Mouse (Mus musculus) midbrain, postnatal 0 days (tissue): ENCODE data around the gene Clnk. TPM values are rescaled to one million over a fixed set of nuclear protein-coding genes. Genes with fewer than 3 reads are reported as not detected.
A peak's percentile ranks its signal among the peaks of the same experiment; 100 is the strongest.

Experiments used
- ATAC-seq: fragments of 200-750 bp; cut with Nextera tagmentation; 2 replicates; pipeline ENCODE4 v1.8.0; 2017; ENCODE audit warnings: moderate number of reproducible peaks, mild to moderate bottlenecking, moderate TSS enrichment, moderate library complexity; ENCODE audit not compliant: low FRiP score
- DNase-seq: peaks from one replicate; pipeline ENCODE4 v3.0.0-alpha.2; 2015; ENCODE audit warnings: low spot score
- H3K27ac ChIP-seq: fragments of 300-500 bp; sonication (generic); 2 replicates; pipeline ENCODE4 v1.5.1; 2014; ENCODE audit warnings: low read depth, mild to moderate bottlenecking, low read length, mixed read lengths
- H3K27me3 ChIP-seq: fragments of 300-500 bp; sonication (generic); 2 replicates; pipeline ENCODE4 v1.6.1; 2014; ENCODE audit warnings: low read length, control low read depth, mixed read lengths; ENCODE audit not compliant: insufficient read depth
- H3K36me3 ChIP-seq: fragments of 300-500 bp; sonication (generic); 2 replicates; pipeline ENCODE4 v1.6.1; 2014; ENCODE audit warnings: low read length, control low read depth, mixed read lengths; ENCODE audit not compliant: insufficient read depth
- H3K4me1 ChIP-seq: fragments of 300-500 bp; sonication (generic); 2 replicates; pipeline ENCODE4 v1.6.1; 2014; ENCODE audit warnings: mild to moderate bottlenecking, control low read depth, antibody characterized with exemption, low read length, mixed read lengths; ENCODE audit not compliant: insufficient read depth
- H3K4me2 ChIP-seq: fragments of 300-500 bp; sonication (generic); 2 replicates; pipeline ENCODE4 v1.6.1; 2014; ENCODE audit warnings: low read depth, mild to moderate bottlenecking, low read length, mixed read lengths; ENCODE audit not compliant: poor library complexity, severe bottlenecking
- H3K4me3 ChIP-seq: fragments of 300-500 bp; sonication (generic); 2 replicates; pipeline ENCODE4 v1.5.1; 2014; ENCODE audit warnings: low read depth, mild to moderate bottlenecking, low read length, moderate library complexity
- H3K9ac ChIP-seq: fragments of 300-500 bp; sonication (generic); replicated peaks from 2 replicates; pipeline ENCODE4 v1.6.1; 2014; ENCODE audit warnings: mild to moderate bottlenecking, low read length, moderate library complexity, mixed read lengths; ENCODE audit not compliant: poor library complexity, severe bottlenecking
- H3K9me3 ChIP-seq: fragments of 300-500 bp; sonication (generic); 2 replicates; pipeline ENCODE4 v1.6.1; 2016; ENCODE audit warnings: low read length, control low read depth
- CTCF ChIP-seq: IDR thresholded peaks from 2 replicates; pipeline ENCODE4 v1.5.1; 2016; ENCODE audit warnings: antibody characterized with exemption, mild to moderate bottlenecking
- WGBS: fragments of 180-500 bp; shearing (Covaris S2); extraction: QIAGEN DNeasy Blood & Tissue Kit; methylation state at CpG from one replicate; pipeline ENCODE4 v1.1.7; 2014; 5-methylcytosine and 5-hydroxymethylcytosine counted together
- polyA plus RNA-seq: library from polyadenylated mRNA; unstranded; fragments of >200 nt; fragmentation: Nextera tagmentation; extraction: Ambion mirVana; gene quantifications from 2 replicates; pipeline ENCODE4 v1.2.1, GENCODE M21; 2015
- total RNA-seq: library from RNA; depleted of rRNA; stranded (reverse); fragments of >200 nt; gene quantifications from 2 replicates; pipeline ENCODE4 v1.2.3, GENCODE M21; 2014

The Clnk gene
- total and polyA plus RNA-seq, 2 experiments from 2014 or later, result 0.11 TPM; not detected in 1

- WGBS, result 75% methylated on average over 3 of the region's 3 CpGs
- Histone ChIP-seq H3K4me1 (no peaks in the 10 kb centered on the region), H3K36me3 (no peaks in the 10 kb centered on the region), H3K9me3 (no peaks in the 10 kb centered on the region), H3K9ac (no peak overlapping the region), H3K4me2 (no peak overlapping the region), H3K4me3 (no peak overlapping the region), H3K27ac (no peak overlapping the region), H3K27me3 (no peaks in the 10 kb centered on the region)
- DNase-seq, result no peak
- TF ChIP-seq CTCF, result no peak
- no peak for ATAC-seq
Observed at GRCm38 (mm10) chr5:38863029-38863428, 13.6 kb downstream of the Clnk start.

GRCm38 (mm10) chr5:38862288-38862985 is 14.2 kb downstream of the Clnk start:
- Histone ChIP-seq H3K4me1 (no peaks in the 10 kb centered on the region), H3K4me3 (no peak overlapping the region), H3K9ac (no peak overlapping the region), H3K27ac (no peak overlapping the region), H3K4me2 (no peak overlapping the region), H3K27me3 (no peaks in the 10 kb centered on the region), H3K36me3 (no peaks in the 10 kb centered on the region), H3K9me3 (no peaks in the 10 kb centered on the region)
- ATAC-seq, result no peak
- TF ChIP-seq CTCF, result no peak
- 64% methylated on average over 13 of the region's 13 CpGs for WGBS
- peak; percentile 8 for DNase-seq

- Histone ChIP-seq H3K27me3 (no peaks in the 10 kb centered on the region), H3K9ac (no peak overlapping the region), H3K27ac (no peak overlapping the region), H3K36me3 (no peaks in the 10 kb centered on the region), H3K4me2 (no peak overlapping the region), H3K4me1 (no peaks in the 10 kb centered on the region), H3K9me3 (no peaks in the 10 kb centered on the region), H3K4me3 (no peak overlapping the region)
- DNase-seq (no peak), ATAC-seq (no peak)
- 51% methylated on average over 4 of the region's 4 CpGs for WGBS
- no peak for TF ChIP-seq CTCF
Observed at GRCm38 (mm10) chr5:38858015-38858721, 18.4 kb downstream of the Clnk start.

- Histone ChIP-seq H3K4me2 (no peak overlapping the region), H3K9me3 (no peaks in the 10 kb centered on the region), H3K4me3 (no peak overlapping the region), H3K36me3 (no peaks in the 10 kb centered on the region), H3K9ac (no peak overlapping the region), H3K27ac (no peak overlapping the region), H3K4me1 (no peaks in the 10 kb centered on the region), H3K27me3 (no peaks in the 10 kb centered on the region)
- no peak for ATAC-seq
- no peak for DNase-seq
- 83% methylated on average over 1 of the region's 1 CpGs for WGBS
- TF ChIP-seq CTCF, result no peak
Observed at GRCm38 (mm10) chr5:38857591-38857990, 19.0 kb downstream of the Clnk start.

GRCm38 (mm10) chr5:38850171-38850570 is 26.4 kb downstream of the Clnk start:
- no peak overlapping the region for H3K4me3 ChIP-seq
- H3K27me3 ChIP-seq, result no peaks in the 10 kb centered on the region
- H3K27ac ChIP-seq, result no peak overlapping the region
- DNase-seq (no peak), ATAC-seq (no peak)
- no peak for TF ChIP-seq CTCF
- no peak overlapping the region for H3K9ac ChIP-seq
- no peak overlapping the region for H3K4me2 ChIP-seq
- no peaks in the 10 kb centered on the region for H3K4me1 ChIP-seq
- 90% methylated on average over 1 of the region's 1 CpGs for WGBS
- H3K9me3 ChIP-seq, result no peaks in the 10 kb centered on the region
- H3K36me3 ChIP-seq, result no peaks in the 10 kb centered on the region

GRCm38 (mm10) chr5:38845529-38845928 is 31.1 kb downstream of the Clnk start:
- Histone ChIP-seq H3K4me3 (no peak overlapping the region), H3K4me2 (no peak overlapping the region), H3K36me3 (no peaks in the 10 kb centered on the region), H3K27ac (no peak overlapping the region), H3K4me1 (no peaks in the 10 kb centered on the region), H3K9ac (no peak overlapping the region), H3K27me3 (no peaks in the 10 kb centered on the region), H3K9me3 (no peaks in the 10 kb centered on the region)
- 74% methylated on average over 3 of the region's 3 CpGs for WGBS
- ATAC-seq, result no peak
- TF ChIP-seq CTCF, result no peak
- DNase-seq, result no peak
